Mouse (Mus musculus) gastrocnemius, adult 2 months (tissue): ENCODE measurements around the gene Bag6. TPM values are rescaled to one million over a fixed set of nuclear protein-coding genes. Genes with fewer than 3 reads are reported as not detected.

ENCODE experiments used
- DNase-seq: peaks from one replicate; pipeline ENCODE4 v3.0.0; 2022
- H3K27ac ChIP-seq: fragments of 200-600 bp; 2 replicates; pipeline ENCODE4 v1.8.1; 2022; ENCODE audit warnings: mild to moderate bottlenecking
- H3K4me3 ChIP-seq: fragments of 200-600 bp; 2 replicates; pipeline ENCODE4 v1.8.1; 2022; ENCODE audit warnings: mild to moderate bottlenecking, moderate library complexity
- CTCF ChIP-seq: fragments of 200-600 bp; IDR thresholded peaks from 2 replicates; pipeline ENCODE4 v1.8.1; 2022; ENCODE audit warnings: antibody characterized with exemption, mild to moderate bottlenecking, moderate library complexity
- intact Hi-C: fragments of 180-260 bp; cut with DNase I; formaldehyde crosslinking; loops from one replicate; pipeline ENCODE4 v1.15.1; 2025
- long read RNA-seq, 2 experiments: library from polyadenylated mRNA; stranded (forward); transcript quantifications; one replicate each; pipeline ENCODE4 v2.0.0; 2021
- total RNA-seq, 2 experiments: library from RNA; stranded (reverse); gene quantifications; 2 replicates each; pipeline ENCODE4 v1.2.3; 2021

Bag6 gene
- 100 to 1,000 TPM; 233 to 244 TPM for total RNA-seq
- long read RNA-seq, experiment 1, transcript Bag6-201 (25 exons, 3,858 nt) = major isoform, 25 of 209 reads
- long read RNA-seq, experiment 1, partial matches to known transcripts = 31 of 209 reads
- long read RNA-seq, experiment 1, other reads (novel, unspliced or antisense) = 150 of 209 reads
- long read RNA-seq, experiment 2, transcript Bag6-201 (25 exons, 3,858 nt) = major isoform, 17 of 164 reads
- long read RNA-seq, experiment 2, partial matches to known transcripts = 37 of 164 reads
- long read RNA-seq, experiment 2, other reads (novel, unspliced or antisense) = 108 of 164 reads

- H3K4me3 ChIP-seq = peak within 1 kb of the TSS; percentile 94
- no peak for TF ChIP-seq CTCF
- intact Hi-C loops = no loop called here
- H3K27ac ChIP-seq = peak within 1 kb of the TSS; percentile 100
- DNase-seq = peak; percentile 95
These were observed at the start of gene Bag6 for GRCm38 (mm10) chr17:35134801-35135590. Bag6 (plus strand) TSS chr17:35135178.

GRCm38 (mm10) chr17:35085208-35085865, 49.6 kb upstream of the Bag6 start, which contains the start of gene Ly6g6f:
Ly6g6f (minus strand) TSS chr17:35085610.
- no peak for DNase-seq
- Histone ChIP-seq H3K27ac (no peak within 1 kb of the TSS), H3K4me3 (no peak within 1 kb of the TSS)
- intact Hi-C loops = loop anchor here (5.0 kb wide), 1 partner anchor 63 kb away; no protein-coding TSS in a partner anchor
- no peak for TF ChIP-seq CTCF

DNA sequence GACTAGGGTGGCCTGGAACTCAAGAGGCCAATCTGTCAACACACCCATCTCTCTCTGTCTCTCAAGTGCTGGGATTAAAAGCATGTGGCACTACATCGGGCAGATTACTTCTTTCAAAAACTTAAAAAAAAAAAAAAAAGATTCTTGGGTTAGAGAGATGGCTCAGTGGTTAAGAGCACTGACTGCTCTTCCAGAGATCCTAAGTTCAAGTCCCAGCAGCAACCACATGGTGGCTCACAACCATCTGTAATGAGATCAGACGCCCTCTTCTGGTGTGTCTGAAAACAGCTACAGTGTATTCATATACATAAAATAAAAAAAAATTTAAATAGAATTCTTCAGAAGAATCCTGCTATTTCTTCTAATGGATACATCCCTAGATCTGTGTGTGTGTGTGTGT, 46.8 kb upstream of the Bag6 start:
- intact Hi-C loops = loop anchor here (5.0 kb wide), 1 partner anchor 66 kb away; no protein-coding TSS in a partner anchor
- no peak for DNase-seq

DNA sequence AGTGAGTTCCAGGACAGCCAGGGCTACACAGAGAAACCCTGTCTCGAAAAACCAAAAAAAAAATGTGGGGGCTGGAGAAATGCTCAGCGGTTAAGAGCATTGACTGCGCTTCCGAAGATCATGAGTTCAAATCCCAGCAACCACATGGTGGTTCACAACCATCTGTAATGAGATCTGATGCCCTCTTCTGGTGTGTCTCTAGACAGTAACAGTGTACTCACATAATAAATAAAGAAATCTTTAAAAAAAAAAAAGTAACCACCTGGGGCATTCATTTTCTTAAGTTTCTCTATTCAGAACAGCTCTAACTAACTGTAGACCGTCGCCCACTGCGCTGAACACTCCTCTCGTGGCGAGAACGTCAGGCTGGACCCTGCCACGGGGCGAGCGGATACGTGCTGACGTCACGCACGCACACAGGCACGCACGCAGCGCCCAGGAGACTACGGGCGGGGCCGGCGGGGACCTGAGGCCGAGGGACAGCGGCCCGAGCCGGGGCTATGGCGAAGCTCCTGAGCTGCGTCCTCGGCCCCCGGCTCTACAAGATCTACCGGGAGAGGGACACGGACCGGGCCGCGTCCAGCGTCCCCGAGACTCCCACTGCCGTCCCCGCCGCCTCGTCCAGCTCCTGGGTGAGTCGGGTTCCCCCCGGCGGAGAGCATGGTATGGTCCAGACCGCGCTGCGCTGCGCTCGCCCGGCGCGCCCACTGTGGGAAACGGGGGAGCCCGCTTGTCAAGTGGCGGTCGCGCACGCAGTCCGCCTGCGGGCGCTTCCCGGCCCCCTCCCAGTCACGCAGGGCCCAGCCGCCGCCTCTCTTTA, 45.9 kb upstream of the Bag6 start, which contains the start of gene Abhd16a:
Gene Abhd16a (plus strand): TSS at position 439 of the 820 bp plus-strand sequence.
- TF ChIP-seq CTCF = peak; percentile 41
- peak; percentile 97 for DNase-seq
- intact Hi-C loops = loop anchor here (5.0 kb wide), 1 partner anchor 67 kb away; no protein-coding TSS in a partner anchor
- Histone ChIP-seq H3K4me3 (peak within 1 kb of the TSS; percentile 87), H3K27ac (peak within 1 kb of the TSS; percentile 100)

More for the DNA sequence above, 46.8 kb upstream of the Bag6 start:
- TF ChIP-seq CTCF = peak; percentile 45
- Histone ChIP-seq H3K27ac (no peak overlapping the region), H3K4me3 (no peak overlapping the region)

DNA sequence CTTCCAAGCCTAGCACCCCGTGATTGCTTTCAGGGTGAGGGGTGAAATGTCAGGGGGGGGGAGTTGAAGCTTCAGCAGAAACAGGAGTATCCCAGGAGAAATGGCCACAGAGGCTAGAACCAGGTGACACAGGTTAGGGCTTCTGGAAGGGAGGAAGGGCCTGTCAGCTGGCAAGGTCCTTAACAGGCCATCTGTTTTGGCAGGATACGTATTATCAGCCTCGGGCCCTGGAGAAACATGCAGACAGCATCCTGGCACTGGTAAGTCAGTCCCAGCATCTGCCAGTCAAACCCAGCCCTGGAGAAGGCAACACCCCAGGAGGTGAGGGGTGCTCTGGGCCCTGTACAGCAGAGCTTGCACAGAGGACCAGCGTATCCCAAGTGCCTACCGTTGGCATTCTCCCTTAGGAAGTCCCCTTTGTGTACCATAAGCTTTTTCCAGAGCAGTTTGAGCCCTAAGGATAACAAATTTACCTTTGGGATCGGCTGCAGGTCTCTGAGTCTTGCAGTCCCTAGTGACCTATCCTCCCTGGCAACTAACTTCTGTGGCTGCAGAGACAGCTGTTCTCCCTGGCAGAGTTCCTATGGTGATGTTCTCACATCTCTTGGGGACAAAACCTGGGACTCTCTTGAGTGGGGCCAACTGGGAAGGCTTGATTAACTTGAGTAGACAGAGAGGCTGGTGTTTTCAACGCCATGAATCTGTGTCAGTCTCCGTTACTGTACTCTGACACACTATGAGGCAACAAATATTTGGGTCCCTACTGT, 44.6 kb upstream of the Bag6 start:
- TF ChIP-seq CTCF = no peak
- Histone ChIP-seq H3K27ac (peak overlapping the region; percentile 100), H3K4me3 (peak overlapping the region; percentile 87)
- intact Hi-C loops = no loop called here
- peak; percentile 59 for DNase-seq

- no peak overlapping the region for H3K27ac ChIP-seq
- intact Hi-C loops = no loop called here
- no peak overlapping the region for H3K4me3 ChIP-seq
- TF ChIP-seq CTCF = no peak
- no peak for DNase-seq
These were observed 42.4 kb upstream of the Bag6 start for GRCm38 (mm10) chr17:35092403-35093198.

DNA sequence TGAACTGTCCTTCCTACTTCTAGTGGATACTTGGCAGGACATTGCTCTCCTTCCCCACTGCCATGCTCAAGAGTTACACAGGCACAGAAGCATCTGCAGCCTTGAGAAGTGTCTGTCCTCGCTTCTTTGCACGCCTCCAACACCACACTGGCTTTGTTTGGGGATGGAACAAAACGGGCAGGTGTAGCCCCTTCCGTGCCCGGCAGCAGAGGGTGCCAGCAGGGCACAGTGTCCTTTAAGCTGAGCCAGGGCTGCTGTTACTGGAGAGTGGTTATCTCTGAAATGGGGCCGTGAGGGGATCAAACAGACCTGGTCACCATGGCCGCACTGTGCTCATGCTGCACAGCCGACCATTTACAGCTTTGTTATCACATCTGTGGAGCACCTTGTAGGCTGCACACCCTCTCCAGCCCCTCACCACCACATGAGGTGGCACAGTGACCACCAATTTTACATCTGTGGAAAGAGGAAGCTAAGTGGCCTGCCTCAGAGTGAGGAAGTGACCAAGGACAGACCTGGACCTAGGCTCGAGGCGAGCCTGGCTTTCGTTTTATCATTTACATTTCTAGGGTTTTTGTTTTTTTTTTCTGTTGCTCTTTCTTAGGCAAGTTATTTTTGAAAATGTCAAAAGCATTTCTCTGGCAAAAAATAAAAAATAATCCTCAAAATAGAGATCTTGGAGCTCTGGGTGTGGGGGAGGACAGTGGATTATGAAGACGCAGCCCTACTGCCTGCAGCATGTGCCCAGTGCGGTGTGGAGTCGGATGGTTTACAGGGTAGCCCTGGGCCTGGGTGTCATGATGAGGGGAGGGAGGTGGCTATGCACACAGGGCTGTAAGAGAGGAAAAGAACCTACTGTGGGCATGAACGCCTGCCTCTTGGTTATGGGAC, 40.3 kb upstream of the Bag6 start:
- DNase-seq = no peak
- no peak for TF ChIP-seq CTCF
- no peak overlapping the region for H3K27ac ChIP-seq
- no peak overlapping the region for H3K4me3 ChIP-seq
- intact Hi-C loops = no loop called here

GRCm38 (mm10) chr17:35096597-35096996, 38.4 kb upstream of the Bag6 start:
- DNase-seq = no peak
- intact Hi-C loops = no loop called here
- no peak overlapping the region for H3K27ac ChIP-seq
- no peak for TF ChIP-seq CTCF
- no peak overlapping the region for H3K4me3 ChIP-seq

DNA sequence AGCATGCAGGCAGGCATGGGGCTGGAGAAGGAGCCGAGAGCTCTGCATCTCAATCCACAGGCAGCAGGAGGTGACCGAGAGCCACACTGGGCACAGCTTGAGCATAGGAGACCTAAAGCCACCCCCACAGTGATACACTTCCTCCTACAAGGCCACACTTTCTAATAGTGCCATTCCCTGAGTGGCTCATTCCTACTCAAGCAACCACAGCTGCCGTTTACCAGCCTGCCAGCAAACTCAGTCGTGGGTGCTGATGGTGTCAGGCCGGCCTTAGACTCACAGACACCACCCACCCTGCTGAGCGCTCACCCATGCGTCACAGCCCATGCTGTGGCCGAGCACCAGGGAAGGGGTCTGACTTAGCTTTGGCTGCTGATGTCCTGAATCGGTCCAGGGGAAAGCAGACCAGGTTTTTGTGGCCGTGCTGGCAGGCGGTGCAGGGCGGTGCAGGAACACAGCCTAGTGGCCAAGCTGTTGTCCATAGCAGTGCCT, 37.8 kb upstream of the Bag6 start:
- H3K27ac ChIP-seq = no peak overlapping the region
- intact Hi-C loops = no loop called here
- H3K4me3 ChIP-seq = no peak overlapping the region
- TF ChIP-seq CTCF = peak; percentile 32; the same call in 1 of the 2 replicates
- DNase-seq = no peak
